Mouse (Mus musculus) heart, embryonic 13.5 days (tissue): ENCODE measurements around the gene Nop2. TPM values are rescaled to one million over a fixed set of nuclear protein-coding genes. Genes with fewer than 3 reads are reported as not detected.
A peak's percentile ranks its signal among the peaks of the same experiment; 100 is the strongest.

ENCODE experiments used
- ATAC-seq: fragments of 200-750 bp; cut with Nextera tagmentation; 2 replicates; pipeline ENCODE4 v1.8.0; 2017; ENCODE audit warnings: moderate TSS enrichment; ENCODE audit not compliant: insufficient number of reproducible peaks, low FRiP score, low TSS enrichment; ENCODE audit errors: extremely low read depth
- H3K27ac ChIP-seq: fragments of 300-500 bp; sonication (generic); replicated peaks from 2 replicates; pipeline ENCODE4 v1.5.1; 2015; ENCODE audit warnings: moderate library complexity, mild to moderate bottlenecking, inconsistent platforms
- H3K27me3 ChIP-seq: fragments of 300-500 bp; sonication (generic); replicated peaks from 2 replicates; pipeline ENCODE4 v1.6.1; 2015; ENCODE audit warnings: mild to moderate bottlenecking, inconsistent platforms
- H3K36me3 ChIP-seq: fragments of 300-500 bp; sonication (generic); 2 replicates; pipeline ENCODE4 v1.6.1; 2015; ENCODE audit warnings: mild to moderate bottlenecking, inconsistent platforms
- H3K4me1 ChIP-seq: fragments of 300-500 bp; sonication (generic); 2 replicates; pipeline ENCODE4 v1.6.1; 2015; ENCODE audit warnings: inconsistent platforms
- H3K4me2 ChIP-seq: fragments of 300-500 bp; sonication (generic); 2 replicates; pipeline ENCODE4 v1.6.1; 2015; ENCODE audit warnings: inconsistent platforms, mild to moderate bottlenecking, moderate library complexity
- H3K4me3 ChIP-seq: fragments of 300-500 bp; sonication (generic); 2 replicates; pipeline ENCODE4 v1.5.1; 2015; ENCODE audit warnings: moderate library complexity, mild to moderate bottlenecking, inconsistent platforms
- H3K9ac ChIP-seq: fragments of 300-500 bp; sonication (generic); 2 replicates; pipeline ENCODE4 v1.6.1; 2015; ENCODE audit warnings: inconsistent platforms, mild to moderate bottlenecking, moderate library complexity
- H3K9me3 ChIP-seq: fragments of 300-500 bp; sonication (generic); 2 replicates; pipeline ENCODE4 v1.6.1; 2016; ENCODE audit warnings: inconsistent platforms
- WGBS: fragments of 180-500 bp; shearing (Covaris S2); methylation state at CpG from one replicate; pipeline ENCODE4 v1.1.7; 2015; ENCODE audit warnings: mixed read lengths; 5-methylcytosine and 5-hydroxymethylcytosine counted together
- polyA plus RNA-seq: library from polyadenylated mRNA; unstranded; fragments of >200 nt; fragmentation: Nextera tagmentation; extraction: Ambion mirVana; gene quantifications from 2 replicates; pipeline ENCODE4 v1.2.1, GENCODE M21; 2015

Nop2 gene
- polyA plus RNA-seq, 1 experiment from 2014 or later, result 42.7 TPM

DNA sequence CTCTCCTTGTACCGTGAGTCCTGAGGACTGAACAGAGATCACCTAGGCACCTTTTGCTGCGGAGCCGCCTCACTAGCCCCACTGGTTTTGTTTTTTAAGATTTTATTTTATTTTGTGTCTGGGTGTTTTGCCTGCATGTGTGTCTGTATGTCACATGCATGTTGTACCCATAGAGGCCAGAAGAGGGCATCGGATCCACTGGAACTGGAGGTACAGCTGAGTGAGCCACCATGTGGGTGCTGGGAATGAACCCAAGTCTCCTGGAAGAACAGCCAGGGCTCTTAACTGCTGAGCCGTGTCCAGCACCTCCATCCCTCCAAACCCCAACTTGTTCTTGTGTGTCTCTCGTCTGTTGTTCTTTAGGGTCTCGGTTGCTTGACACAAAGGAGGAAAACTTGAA is 20.8 kb upstream of the Nop2 start:
- no peaks in the 10 kb centered on the region for H3K9me3 ChIP-seq
- no peak overlapping the region for H3K4me2 ChIP-seq
- H3K27me3 ChIP-seq, result no peaks in the 10 kb centered on the region
- no peak for ATAC-seq
- peaks cover 98% of the 10 kb centered on the region for H3K36me3 ChIP-seq
- H3K9ac ChIP-seq, result no peak overlapping the region
- H3K4me3 ChIP-seq, result no peak overlapping the region
- H3K27ac ChIP-seq, result no peak overlapping the region
- H3K4me1 ChIP-seq, result no peaks in the 10 kb centered on the region
- WGBS, result 88% methylated on average over 7 of the region's 7 CpGs

DNA sequence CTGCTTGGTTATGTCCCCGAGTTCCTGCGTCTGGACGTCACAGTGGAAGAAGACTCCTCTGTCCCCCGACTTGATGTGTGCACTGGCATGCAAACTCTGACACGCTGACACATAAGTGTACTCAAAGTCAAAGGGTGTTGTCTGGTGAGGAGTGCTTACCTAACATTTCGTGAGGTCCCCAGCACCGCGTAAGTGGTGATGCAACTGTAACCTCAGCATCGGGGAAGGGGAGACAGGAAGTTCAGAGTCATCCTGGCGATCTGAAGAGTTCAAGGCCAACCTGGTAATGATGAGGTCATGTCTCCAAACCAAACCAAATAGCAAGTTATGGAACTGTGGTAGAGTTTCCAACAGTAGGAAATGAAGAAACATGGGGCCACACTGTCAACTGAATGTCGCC is 19.2 kb upstream of the Nop2 start:
- no peaks in the 10 kb centered on the region for H3K9me3 ChIP-seq
- no peaks in the 10 kb centered on the region for H3K27me3 ChIP-seq
- H3K36me3 ChIP-seq, result peaks cover 98% of the 10 kb centered on the region
- H3K4me2 ChIP-seq, result no peak overlapping the region
- no peak for ATAC-seq
- H3K9ac ChIP-seq, result no peak overlapping the region
- no peak overlapping the region for H3K27ac ChIP-seq
- 90% methylated on average over 11 of the region's 11 CpGs for WGBS
- H3K4me1 ChIP-seq, result no peaks in the 10 kb centered on the region
- no peak overlapping the region for H3K4me3 ChIP-seq

DNA sequence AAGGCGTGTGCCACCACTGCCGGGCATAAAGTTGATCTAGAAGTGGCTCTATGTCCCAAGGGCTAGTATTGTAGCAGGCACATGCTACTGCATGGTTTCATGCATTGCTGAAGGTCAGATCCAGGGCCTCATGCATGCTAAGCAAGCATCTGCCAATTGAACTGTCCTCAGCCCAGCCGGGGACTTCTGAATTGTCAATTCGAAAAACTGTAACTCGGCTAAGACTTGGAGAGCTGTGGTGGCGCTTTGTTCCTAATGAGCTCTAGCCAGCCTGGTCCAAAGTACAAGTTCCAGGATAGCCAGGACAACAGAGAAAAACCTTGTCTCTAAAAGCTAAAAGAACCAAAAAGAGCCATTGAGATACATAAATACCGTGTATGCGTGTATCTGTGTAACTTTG is 12.3 kb upstream of the Nop2 start:
- 87% methylated on average over 8 of the region's 8 CpGs for WGBS

DNA sequence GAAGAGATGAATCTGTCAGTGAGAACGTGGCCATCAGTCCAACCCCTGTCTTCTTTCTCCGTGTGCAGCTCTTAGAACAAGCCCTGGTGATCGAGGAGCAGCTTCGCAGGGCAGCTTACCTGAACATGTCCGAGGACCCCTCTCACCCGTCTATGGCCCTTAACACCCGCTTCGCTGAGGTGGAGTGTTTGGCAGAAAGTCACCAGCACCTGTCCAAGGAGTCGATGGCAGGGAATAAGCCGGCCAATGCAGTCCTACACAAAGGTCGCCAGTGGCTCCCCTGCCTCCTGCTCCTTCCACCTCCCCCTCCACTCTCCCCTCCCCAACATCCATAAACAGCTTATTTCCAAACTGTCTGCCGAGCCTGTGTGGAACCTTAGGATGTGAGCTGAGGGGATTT is 3.0 kb upstream of the Nop2 start:
- Histone ChIP-seq H3K4me3 (no peak overlapping the region), H3K27ac (no peak overlapping the region), H3K9ac (no peak overlapping the region), H3K9me3 (no peaks in the 10 kb centered on the region), H3K36me3 (peaks cover 78% of the 10 kb centered on the region), H3K27me3 (no peaks in the 10 kb centered on the region), H3K4me2 (no peak overlapping the region), H3K4me1 (peaks cover 18% of the 10 kb centered on the region)
- no peak for ATAC-seq
- 85% methylated on average over 12 of the region's 12 CpGs for WGBS

More for the DNA sequence above, 12.3 kb upstream of the Nop2 start:
- Histone ChIP-seq H3K36me3 (peaks cover 98% of the 10 kb centered on the region), H3K27ac (no peak overlapping the region), H3K9ac (no peak overlapping the region), H3K4me1 (no peaks in the 10 kb centered on the region), H3K9me3 (no peaks in the 10 kb centered on the region), H3K27me3 (no peaks in the 10 kb centered on the region), H3K4me3 (no peak overlapping the region), H3K4me2 (no peak overlapping the region)
- no peak for ATAC-seq

DNA sequence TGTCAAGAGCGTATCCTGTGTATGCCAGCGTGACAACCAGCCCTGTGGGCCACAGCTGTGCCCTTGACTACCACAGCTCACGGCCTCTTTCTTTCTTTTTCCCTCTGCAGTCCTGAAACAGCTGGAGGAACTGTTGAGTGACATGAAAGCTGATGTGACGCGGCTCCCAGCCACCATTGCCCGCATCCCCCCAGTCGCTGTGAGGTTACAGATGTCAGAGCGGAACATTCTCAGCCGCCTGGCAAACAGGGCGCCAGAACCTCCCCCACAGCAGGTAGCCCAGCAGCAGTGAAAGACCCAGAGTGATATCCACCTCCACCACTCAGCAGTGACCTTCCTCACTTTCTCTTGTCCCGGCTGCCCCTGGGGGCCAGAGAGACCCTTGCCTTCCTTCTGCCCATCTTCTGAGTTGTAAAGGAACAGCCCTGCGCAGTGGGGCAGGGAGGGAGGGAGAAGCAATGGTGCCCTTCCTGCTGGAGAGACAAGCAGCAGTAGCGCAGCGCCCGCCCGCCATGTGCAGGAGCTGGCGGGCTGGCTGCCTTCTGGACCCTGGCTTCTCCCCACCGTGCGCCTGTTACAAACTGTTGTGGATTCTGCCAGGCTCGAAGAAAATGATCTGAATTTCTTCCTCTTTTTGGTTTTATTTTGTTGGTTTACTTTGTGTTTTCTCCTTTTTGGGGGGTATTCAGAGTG is 1.9 kb upstream of the Nop2 start:
- ATAC-seq, result no peak
- Histone ChIP-seq H3K27ac (no peak overlapping the region), H3K9me3 (no peaks in the 10 kb centered on the region), H3K27me3 (no peaks in the 10 kb centered on the region), H3K4me1 (peaks cover 18% of the 10 kb centered on the region), H3K4me3 (no peak overlapping the region), H3K36me3 (peaks cover 78% of the 10 kb centered on the region), H3K9ac (no peak overlapping the region), H3K4me2 (no peak overlapping the region)
- WGBS, result 88% methylated on average over 20 of the region's 20 CpGs

DNA sequence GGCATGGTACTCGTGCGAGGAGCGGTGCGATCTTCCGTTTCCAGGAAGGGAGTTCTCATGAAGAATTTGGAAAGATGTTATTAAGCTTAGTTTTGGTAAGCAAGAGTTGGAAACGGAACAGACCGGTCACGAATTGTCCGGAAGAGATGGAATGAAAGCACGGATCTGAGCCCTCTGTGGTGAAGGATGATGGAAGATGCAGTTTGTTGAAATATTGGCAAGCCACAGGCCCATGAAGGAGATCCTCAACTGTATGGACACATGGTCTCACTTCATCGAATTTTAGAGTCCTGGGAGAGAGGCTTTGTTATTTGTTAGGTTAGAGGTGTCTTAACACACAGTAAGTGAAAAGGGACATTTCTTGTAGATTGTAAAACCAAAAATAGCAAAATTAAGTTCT is 761 bp downstream of the Nop2 start:
- H3K36me3 ChIP-seq, result peaks cover 78% of the 10 kb centered on the region
- peaks cover 18% of the 10 kb centered on the region for H3K4me1 ChIP-seq
- H3K4me2 ChIP-seq, result peak overlapping the region; percentile 92
- no peaks in the 10 kb centered on the region for H3K27me3 ChIP-seq
- no peak for ATAC-seq
- H3K4me3 ChIP-seq, result peak overlapping the region; percentile 86
- no peak overlapping the region for H3K27ac ChIP-seq
- peak overlapping the region; percentile 94 for H3K9ac ChIP-seq
- 5% methylated on average over 11 of the region's 11 CpGs for WGBS
- H3K9me3 ChIP-seq, result no peaks in the 10 kb centered on the region

DNA sequence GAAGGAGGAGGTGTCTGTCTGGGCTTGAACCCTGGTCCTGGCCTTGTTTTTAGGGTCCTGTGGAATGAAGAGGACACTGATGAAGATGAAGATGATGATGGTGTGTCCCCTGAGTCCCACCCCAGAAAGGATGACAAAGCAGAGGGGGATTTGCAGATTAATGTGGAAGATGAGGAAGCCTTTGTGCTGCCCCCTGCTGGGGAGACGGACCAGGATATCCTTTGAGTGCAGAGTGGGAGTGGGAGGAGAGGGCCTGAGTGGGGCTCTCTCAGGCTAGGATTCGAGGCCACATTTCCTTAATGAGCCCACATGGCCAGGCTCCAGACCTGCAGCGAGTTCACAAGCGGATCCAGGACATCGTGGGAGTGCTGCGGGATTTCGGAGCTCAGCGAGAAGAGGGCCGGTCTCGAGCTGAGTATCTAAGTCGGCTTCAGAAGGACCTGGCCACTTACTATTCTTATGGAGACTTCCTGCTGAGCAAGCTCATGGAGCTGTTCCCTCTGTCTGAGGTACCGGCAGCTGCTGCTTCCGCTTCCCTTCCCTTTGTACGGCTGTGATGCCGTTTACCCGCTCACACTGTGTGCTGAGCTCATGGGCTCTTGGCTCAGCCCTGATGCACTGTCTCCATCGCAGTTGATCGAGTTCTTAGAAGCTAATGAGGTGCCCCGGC is 5.4 kb downstream of the Nop2 start:
- Histone ChIP-seq H3K4me3 (no peak overlapping the region), H3K36me3 (peaks cover 92% of the 10 kb centered on the region), H3K4me1 (peaks cover 13% of the 10 kb centered on the region), H3K4me2 (no peak overlapping the region), H3K9me3 (no peaks in the 10 kb centered on the region), H3K27ac (no peak overlapping the region), H3K9ac (no peak overlapping the region), H3K27me3 (no peaks in the 10 kb centered on the region)
- ATAC-seq, result no peak
- 86% methylated on average over 19 of the region's 19 CpGs for WGBS

DNA sequence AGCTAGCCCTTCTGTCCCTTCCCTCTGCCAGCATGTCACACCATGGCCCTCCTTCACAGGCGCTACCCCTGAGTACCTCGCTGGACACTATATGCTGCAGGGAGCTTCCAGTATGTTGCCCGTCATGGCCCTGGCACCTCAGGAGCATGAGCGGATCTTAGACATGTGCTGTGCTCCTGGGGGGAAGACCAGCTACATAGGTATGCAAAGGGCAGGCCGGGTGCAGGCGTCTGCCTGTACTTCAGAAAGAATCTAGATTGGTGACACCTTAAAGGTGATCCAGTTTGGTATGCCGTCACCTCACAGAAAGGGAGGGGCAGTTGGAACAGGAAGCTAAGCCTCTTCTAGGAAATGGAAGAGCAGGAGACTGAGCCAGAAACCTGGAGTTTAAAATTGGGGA is 8.0 kb downstream of the Nop2 start:
- Histone ChIP-seq H3K27ac (no peak overlapping the region), H3K27me3 (no peaks in the 10 kb centered on the region), H3K4me1 (peaks cover 5% of the 10 kb centered on the region), H3K36me3 (peaks cover 98% of the 10 kb centered on the region), H3K9me3 (no peaks in the 10 kb centered on the region), H3K9ac (no peak overlapping the region), H3K4me2 (no peak overlapping the region), H3K4me3 (no peak overlapping the region)
- WGBS, result 88% methylated on average over 7 of the region's 7 CpGs
- no peak for ATAC-seq

DNA sequence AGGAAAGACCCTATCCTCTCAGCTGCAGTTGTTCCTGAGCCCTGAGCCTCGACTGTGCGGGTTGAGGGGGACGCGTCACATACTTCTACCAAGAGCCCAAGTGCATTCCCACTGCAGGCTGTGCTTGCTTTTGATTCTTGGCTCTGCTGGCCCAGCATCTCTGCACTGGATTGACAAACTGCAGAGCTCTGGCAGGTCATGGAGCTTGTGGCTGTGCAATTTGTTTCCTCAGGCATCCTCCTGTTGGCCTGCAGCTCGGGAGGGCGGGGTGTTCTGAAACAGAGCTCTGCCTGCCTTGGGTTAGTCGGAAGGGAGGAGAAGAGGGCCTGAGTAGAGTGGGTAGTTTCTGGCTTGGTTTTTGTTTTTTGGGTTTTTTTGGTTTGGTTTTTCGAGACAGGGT is 10.7 kb downstream of the Nop2 start:
- 83% methylated on average over 8 of the region's 8 CpGs for WGBS
- Histone ChIP-seq H3K4me3 (no peak overlapping the region), H3K9me3 (no peaks in the 10 kb centered on the region), H3K9ac (no peak overlapping the region), H3K4me2 (no peak overlapping the region), H3K27me3 (no peaks in the 10 kb centered on the region), H3K4me1 (peaks cover 25% of the 10 kb centered on the region), H3K36me3 (peaks cover 71% of the 10 kb centered on the region), H3K27ac (no peak overlapping the region)
- ATAC-seq, result no peak

DNA sequence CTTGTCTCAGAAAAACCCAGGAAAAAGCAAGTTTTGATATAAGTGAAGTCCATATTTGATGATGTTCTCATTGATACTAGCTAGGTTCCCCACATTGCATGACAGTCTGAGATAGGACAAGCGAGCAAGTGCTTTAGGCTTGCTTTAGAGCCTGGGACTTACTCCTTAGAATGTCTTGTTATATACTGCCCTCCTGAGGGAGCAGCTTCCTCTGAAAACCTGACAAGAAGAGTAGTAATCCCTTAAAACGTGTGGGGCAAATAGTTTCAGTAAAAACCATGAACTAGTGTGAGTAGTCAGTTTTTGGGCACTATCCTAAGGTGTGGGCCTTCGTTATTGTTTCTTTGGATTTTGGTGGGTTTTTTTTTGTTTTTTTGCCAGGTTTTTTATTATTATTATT is 11.4 kb downstream of the Nop2 start:
- ATAC-seq, result no peak
- Histone ChIP-seq H3K9me3 (no peaks in the 10 kb centered on the region), H3K9ac (no peak overlapping the region), H3K4me1 (peaks cover 32% of the 10 kb centered on the region), H3K27me3 (no peaks in the 10 kb centered on the region), H3K36me3 (peaks cover 64% of the 10 kb centered on the region), H3K27ac (no peak overlapping the region), H3K4me2 (no peak overlapping the region), H3K4me3 (no peak overlapping the region)
- 74% methylated on average over 3 of the region's 3 CpGs for WGBS

DNA sequence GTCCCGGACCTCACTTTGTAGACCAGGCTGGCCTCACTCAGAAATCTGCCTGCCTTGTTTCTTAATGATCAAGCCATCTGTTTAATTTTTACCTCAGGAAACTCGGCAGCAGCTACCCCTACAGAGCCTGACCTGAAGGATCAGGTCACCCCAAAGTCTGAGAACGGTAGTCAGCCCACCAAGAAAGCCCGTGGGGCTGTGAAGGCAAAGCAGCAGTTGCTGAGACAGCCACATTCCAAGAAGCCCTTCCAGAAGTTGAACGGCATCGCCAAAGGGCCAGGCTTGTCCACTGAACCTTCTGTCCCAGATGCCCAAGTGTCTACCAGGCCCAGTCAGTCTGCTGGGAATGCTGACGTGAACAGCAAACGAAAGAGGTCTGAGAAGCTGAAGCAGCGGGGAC is 12.2 kb downstream of the Nop2 start:
- Histone ChIP-seq H3K9me3 (no peaks in the 10 kb centered on the region), H3K9ac (no peak overlapping the region), H3K27ac (no peak overlapping the region), H3K27me3 (no peaks in the 10 kb centered on the region), H3K36me3 (peaks cover 56% of the 10 kb centered on the region), H3K4me2 (no peak overlapping the region), H3K4me3 (no peak overlapping the region), H3K4me1 (peaks cover 40% of the 10 kb centered on the region)
- ATAC-seq, result no peak
- 82% methylated on average over 9 of the region's 9 CpGs for WGBS

DNA sequence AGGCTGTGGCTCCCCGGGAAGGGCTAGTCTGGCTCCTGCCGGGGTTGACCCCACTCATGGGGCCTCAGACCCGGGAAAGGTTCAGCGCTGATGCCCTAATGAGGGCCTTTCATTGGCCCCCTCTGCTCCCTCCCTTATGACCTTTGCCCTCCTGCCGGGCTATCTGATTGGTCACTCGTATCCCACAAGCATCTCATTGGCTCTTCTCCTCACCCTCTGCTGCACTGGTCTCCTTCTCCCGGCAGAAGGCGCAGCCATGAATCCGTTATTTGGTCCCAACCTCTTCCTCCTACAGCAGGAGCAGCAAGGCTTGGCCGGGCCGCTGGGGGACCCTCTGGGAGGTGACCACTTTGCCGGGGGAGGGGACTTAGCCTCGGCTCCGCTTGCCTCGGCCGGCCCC is 13.3 kb downstream of the Nop2 start, which contains the start of gene Iffo1:
TSS of gene Iffo1 (plus strand) at position 241 of the 400 bp plus-strand sequence.
- peaks cover 51% of the 10 kb centered on the region for H3K4me1 ChIP-seq
- peak within 1 kb of the TSS; percentile 96 for H3K27ac ChIP-seq
- H3K27me3 ChIP-seq, result no peaks in the 10 kb centered on the region
- H3K9ac ChIP-seq, result peak within 1 kb of the TSS; percentile 88
- WGBS, result 0% methylated on average over 16 of the region's 16 CpGs
- H3K36me3 ChIP-seq, result peaks cover 45% of the 10 kb centered on the region
- H3K4me3 ChIP-seq, result peak within 1 kb of the TSS; percentile 75
- peak; percentile 84 for ATAC-seq
- H3K9me3 ChIP-seq, result no peaks in the 10 kb centered on the region
- H3K4me2 ChIP-seq, result peak within 1 kb of the TSS; percentile 96
